Mouse (Mus musculus) erythroblast, adult 5-6 weeks (primary cell): Measurements from ENCODE around the gene Zfp385a. TPM values are rescaled to one million over a fixed set of nuclear protein-coding genes. Genes with fewer than 3 reads are reported as not detected.

Source experiments
- ATAC-seq: replicated peaks from 2 replicates; pipeline ENCODE4 v1.8.0; 2016; ENCODE audit warnings: moderate number of reproducible peaks, mild to moderate bottlenecking, moderate TSS enrichment, inconsistent platforms; ENCODE audit not compliant: poor library complexity, low FRiP score, severe bottlenecking
- total RNA-seq, 2 experiments: library from RNA; stranded (forward) in 1 of 2; stranded (reverse) in 1 of 2; fragments of 150-400 nt in 1 of 2; fragments of 200-764, 138-1000 nt in 1 of 2; gene quantifications; 2 replicates each; pipeline versions ENCODE4 v1.2.3 to v1.2.4; 2015 to 2017; ENCODE audit warnings: low replicate concordance in 2 of 2

Gene Zfp385a
- total RNA-seq, 2 experiments from 2014 or later = 0.68 to 5.6 TPM

DNA sequence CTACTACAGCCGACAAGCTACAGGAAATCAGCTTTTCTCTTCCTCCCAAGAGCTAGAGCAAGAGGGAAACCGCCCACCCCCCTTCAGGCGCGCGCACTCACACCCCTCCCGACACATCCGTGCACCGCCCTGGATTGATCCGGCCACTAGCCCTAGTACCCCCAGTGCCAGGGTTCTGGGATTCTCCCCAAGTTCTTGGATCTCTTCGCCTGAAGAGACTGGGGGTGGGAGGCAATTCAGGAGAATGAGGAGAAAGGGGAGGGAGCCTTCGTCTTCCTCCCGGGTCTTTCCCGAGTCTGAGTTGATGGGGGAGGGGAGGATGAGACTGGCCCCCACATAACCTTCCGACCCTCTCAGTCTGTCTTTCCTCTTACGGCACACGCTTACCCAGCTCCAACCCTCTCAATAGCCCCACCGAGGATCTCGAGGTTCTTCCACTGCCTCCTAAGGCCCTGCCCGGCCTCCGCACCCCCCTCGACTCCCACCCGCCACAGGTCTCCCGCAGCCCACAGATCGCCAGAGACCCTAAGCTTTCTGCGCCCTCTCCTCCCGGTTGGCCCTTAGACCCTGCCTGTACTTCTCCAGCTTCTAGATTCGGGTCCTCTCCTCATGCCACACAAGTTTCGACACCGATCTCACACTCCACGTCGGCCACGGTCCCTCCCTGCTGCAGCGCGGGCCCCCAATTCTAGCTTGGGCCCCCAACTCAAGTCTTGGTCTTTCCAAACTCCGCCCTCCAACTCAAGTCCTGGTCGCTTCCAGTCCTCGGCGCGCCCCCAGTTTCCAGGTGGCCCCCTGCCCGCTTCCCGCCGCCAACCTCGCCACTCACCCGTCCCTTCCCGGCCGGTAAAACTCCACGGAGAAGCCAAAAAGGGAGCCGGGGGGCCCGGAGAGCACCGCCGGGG, 25.8 kb upstream of the Zfp385a start:
- ATAC-seq = no peak

DNA sequence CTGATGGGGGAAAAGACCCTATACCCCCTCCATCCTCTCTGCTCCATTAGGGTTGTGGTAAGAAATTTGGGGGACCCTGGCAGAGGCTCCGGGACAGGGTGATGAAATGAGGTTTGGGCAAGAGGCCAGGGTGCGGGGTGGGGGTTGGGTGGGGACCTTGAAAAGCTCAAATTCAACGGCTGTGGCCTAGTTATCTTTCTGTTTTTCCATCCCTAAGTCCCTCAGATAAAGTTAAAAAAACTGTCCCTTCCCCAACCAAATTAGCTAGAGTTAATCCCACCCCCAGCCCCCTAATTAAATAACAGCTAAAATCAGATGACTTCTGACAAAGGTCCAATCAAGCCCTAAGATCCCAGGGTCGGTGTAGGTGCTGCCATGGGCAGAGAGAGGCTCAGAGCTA, 24.9 kb upstream of the Zfp385a start:
- no peak for ATAC-seq

DNA sequence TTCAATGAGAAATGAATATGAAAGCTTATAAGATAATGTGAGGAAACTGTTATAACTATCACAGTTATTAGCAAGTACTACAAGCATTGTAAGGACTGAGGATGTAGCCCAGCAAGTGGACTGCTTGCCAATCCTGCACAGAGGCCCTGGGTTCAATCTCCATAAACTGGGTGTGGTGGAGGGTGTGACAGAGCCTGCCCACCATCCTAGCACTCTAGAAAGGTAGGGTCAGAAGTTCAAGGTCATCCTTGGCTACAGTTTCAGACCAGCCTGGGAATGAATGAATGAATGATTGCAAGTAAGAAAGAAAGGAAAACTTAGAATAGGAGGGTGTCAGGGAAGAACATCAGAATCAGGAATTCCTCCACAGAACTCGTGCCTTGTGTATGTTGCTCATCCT, 23.9 kb upstream of the Zfp385a start:
- no peak for ATAC-seq

DNA sequence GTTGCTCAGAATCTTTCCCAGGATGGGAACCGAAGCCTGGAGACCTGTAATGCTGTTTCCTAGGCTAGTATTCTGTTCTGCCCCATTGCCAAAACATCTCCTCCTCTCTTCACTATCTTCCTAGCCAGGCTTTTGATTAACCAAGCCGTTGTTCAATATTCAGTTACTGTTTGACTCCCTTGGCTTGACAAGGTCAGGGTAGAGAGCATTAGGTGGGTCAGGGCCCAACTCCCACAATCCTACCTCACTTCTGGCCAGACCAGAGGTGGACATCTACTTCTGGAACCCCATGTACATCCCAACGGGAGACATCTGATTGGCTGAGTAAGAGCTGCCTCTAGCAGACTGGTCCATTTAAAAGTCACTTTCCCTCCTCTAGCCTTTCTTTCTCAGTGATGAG, 23.1 kb upstream of the Zfp385a start:
- no peak for ATAC-seq

DNA sequence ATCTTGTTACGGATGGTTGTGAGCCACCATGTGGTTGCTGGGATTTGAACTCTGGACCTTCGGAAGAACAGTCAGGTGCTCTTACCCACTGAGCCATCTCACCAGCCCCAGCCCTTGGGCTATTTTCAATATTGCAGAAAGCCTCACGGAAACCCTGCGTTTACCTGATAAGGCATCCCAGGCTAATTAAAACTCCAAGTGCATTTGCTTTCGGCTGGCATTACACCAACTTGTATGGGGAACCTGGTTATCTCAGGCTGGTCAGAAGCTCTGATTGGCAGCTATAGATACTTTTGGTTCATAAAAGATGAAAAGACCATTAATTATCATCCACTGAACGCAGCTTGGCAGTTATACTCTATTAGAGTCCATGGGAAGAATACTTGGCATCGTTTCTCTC, 22.4 kb upstream of the Zfp385a start:
- no peak for ATAC-seq

DNA sequence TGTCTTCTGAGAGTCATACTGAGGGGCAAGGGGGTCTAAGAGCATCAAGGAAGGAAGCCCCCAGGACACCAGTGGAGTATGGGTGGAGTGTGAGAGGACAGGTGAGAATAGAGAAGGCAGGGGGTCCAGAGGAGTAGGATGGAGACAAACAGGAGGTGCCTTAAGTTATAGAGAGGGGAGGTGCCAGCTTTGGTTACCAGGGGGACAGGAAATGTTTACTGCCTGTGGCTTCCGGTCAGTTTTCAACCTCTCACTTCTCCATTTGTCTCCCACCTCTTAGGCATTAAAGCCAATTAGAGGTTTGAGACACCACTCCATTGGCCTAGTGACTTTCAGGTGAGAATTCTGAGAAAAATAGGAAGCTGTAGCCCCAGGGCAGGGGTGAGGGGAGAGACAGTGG, 21.4 kb upstream of the Zfp385a start:
- no peak for ATAC-seq

DNA sequence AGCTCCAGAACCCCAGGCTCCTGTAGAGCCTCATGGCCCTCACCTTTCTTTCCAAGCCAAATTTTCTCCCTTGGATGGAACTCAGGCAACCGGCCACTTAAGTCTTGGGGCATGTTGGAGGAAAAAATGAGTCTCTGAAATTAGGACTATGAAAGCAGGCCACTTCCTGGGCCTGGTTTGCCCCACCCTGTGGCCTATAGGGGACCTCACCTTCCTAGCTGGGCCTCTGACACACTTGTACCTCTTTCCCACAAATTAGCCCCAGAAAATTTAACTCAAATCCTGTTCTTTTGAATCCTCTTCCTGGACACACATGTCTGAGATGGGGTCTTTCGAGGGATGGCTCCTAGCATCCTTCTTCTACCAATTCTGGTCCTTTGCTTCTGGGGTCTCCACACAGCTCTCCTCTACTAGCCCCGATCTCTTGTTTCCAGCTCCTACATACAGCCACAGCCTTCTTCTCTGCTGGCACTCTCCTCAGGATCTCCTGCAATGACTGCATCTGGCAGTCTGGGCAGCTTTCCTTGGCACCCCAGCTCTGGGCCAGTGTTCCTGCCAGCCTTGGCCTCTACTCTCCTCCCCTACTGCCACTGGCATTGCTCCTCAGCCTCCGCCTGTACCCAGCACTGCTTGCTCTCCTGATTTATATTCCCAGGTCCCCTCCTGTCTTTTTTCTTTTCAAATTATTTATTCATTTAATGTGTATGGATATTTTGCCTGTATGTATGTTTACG, 20.1 kb upstream of the Zfp385a start:
- ATAC-seq = no peak

DNA sequence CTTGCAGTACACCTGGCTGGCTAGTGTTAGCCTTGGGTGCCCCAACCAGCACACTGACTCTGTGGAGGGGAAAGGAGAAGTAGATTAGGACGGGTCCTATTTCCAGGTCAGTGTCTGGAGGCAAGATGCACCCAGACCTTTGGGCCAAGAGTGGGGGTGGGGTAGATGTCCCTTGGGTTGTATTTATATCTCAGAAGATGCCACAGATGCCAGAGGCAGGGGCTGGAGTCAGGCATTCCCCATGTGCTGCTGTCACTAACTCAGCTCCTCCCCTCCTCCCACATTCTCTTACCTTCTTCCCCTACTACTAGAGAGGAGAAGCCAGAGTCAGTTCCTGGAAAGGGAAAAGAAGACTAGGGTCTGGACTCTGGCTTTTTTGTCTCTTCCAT, 19.2 kb upstream of the Zfp385a start:
- ATAC-seq = no peak

DNA sequence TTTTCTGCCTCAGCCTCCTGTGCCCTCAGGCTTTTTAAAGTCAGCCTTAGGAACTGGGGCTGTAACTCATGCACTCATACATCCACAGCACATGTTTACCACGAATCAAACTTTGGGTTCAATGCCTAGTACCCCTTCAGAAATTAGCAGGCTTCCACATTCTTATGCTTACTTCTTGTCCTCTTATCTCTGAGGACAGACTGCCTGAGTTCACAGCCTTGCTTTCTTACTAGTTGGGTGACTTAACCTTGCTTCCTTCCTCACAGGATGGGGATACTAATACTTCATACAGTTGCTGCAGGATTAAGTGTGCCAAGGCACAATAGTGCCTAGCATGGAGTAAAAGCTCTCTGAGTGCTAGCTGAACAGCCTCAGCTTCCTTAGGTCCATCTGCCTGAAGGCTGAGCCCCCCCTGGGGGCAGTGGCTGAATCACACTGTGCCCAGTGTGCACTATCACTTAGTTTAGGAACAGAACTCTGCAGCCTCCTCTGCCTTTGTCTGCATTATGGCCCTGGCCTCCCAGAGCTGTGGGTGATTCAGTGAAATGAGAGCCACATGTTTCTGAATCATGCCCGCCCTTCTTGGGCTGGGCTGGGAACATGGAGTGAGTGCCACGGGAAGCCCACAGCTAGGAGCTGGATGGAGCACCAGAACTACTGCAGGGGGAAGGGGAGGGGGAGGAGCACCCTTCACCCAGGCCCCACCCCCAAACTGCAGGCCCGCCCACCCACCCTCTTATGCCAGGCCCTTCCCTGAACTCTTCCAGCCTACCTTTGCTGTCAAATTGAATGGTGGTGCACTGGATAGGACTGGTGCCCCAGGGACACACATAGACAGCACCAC, 18.6 kb upstream of the Zfp385a start:
- ATAC-seq = no peak

DNA sequence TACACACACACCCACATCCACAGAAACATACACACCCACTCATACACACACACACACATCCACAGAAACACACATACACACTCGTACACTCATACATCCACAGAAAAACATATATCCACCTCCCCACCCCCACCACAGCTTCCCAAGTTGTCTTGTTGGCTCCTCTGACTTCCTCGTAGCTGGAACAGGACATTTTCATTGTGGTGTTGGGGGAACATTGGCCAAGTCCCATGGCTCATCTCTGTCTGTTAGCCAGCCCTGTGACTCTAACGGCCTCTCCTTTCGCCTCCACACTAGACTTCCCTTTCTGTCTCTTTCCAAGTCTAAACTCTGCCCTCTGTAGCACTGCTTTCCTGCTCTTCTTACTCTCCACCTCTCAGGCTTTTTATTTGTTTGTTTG, 17.9 kb upstream of the Zfp385a start:
- no peak for ATAC-seq

DNA sequence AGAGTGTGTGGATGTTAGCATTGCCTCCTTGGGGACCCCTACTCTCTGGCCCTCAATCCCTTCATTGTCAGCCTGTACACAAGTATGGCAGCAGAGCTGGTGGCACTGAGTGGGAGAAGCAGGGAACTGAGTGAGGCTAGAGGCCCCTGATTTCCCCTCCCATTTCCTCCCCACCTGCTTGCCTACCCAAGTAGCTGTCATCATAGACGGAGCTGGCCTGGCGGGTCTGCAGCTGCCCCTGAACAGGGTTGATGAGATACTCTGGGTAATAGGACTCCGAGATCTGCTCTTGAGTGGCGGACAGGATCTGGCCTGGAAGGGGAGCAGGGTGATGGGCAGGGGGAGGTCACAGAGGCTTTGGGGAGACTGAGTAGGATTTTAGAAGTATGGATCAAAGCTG, 16.2 kb upstream of the Zfp385a start:
- ATAC-seq = no peak

DNA sequence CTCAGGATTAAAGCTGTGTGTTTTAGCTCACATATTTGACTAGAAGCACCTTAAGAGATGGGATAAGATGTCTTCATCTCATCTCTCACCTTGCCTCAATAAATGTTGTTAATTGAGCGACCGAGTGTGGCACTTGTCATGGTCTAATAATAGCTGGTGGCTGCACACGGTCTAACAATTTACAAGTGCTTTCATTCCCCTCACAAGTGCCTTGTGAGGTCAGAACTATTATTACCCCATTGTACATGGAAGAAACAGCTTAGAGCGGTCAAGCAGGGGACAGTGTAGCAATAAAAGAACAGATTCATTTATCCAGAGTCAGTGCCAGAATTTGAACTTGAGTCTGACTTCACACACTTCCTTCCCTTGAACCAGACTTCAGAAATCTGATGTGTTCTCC, 15.5 kb upstream of the Zfp385a start:
- no peak for ATAC-seq

DNA sequence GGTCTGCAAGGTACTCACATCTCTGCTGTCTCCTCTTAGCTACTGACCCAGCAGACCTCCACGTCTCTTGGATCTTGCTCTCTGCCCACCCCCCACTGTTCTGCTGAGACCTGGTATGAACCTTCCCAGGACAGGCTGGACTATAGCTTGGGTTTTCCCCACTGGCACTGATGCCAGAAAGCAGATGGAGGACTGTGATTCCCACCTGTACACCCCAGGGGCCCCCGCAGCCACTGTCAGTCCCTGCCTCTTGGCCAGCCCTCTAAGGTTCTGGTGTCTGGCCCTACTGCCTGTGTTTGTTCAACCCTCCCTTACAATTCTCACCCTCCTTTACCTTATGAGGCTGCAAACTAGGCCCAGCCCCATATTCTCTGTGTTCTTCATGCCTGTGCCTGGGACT, 14.8 kb upstream of the Zfp385a start:
- no peak for ATAC-seq

DNA sequence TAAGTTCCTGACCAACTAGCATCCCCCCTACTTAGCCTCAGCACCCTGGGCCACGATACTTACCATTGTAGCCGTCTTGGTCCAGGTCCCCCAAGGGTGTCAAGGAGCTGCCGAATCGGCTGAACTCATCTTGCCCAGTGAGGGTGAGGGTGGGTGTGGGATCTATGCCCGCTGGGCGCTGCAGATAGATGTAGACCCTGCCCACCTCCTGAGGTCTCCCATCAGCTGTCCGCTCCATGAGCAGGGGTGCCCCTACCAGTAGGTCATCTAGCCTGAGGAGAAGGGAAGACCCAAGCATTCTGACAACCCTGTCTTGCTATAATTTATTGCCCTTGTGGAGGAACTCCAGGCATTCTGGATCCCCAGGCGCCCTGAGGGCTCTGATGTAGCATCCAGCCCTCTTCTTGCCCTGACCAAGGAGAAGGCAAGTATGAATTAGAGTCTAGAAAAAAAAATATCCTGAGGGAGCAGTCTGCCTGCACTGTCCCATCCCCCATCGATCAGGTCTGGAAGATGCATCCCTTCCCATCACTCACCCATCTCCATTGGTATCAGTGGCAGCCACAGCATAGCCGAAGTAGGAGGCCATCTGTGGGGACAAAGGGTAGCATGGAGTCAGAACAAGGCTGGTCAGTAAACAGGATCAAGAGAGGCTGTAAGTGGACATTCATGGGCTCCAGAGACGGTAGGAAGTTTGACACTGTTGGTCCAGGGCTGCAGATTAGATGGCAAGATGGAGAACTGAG, 13.8 kb upstream of the Zfp385a start:
- no peak for ATAC-seq

DNA sequence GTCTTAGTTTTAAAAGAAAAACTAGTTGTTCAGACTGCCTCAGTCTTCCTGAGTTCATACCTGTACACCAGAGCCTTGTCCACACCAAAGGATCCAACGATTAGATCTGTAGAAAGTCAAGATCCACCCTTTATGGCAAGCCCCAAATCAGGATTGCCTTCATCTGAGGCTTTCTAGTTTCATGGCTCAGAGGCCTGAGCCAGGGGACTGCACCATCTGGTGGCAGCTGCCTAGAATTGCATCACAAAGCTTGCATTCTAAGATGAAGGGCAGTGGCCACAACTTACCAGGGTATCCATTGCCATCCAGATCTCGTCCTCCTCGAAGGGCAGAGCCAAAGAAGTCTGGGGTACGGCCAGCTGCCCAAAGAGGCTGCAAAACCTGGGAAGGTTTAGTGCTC, 13.0 kb upstream of the Zfp385a start:
- ATAC-seq = peak; percentile 67

DNA sequence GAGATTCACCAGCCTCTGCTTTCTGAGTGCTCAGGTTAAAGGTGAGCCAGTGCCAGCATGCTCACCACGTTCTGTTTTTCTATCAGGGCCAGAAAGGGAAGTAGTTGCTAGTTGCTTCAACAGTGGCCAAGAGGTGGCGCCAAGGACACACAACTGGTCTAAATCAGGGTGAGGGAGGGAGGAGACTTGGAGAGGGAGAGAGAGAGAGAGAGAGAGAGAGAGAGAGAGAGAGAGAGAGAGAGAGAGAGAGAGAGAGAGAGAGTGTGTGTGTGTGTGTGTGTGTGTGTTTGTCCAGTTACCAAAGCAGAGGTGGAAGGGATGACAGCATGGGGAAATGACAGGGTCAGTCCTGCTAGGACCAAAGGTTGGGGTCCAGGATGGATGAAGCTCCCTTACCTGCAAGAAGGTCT, 7.4 kb upstream of the Zfp385a start:
- no peak for ATAC-seq

DNA sequence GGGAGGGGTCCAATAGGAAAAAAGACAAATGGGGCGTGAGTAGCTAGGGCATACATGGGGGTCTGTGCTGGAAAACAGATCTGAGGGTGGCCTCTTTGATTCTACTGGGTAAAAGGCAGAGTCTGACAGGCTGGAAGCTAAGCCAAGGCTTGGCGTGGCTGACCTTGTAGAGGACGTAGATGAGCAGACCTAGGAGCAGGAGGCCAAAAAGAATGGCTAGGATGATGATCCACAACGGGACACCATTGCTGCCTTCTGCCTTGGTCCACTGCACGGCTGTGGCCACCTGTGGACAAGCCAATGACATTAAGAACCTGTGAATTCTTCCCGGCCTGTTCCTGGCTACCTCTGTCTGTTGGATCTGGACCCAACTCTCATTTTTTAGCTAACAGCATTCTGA, 5.9 kb upstream of the Zfp385a start:
- no peak for ATAC-seq

DNA sequence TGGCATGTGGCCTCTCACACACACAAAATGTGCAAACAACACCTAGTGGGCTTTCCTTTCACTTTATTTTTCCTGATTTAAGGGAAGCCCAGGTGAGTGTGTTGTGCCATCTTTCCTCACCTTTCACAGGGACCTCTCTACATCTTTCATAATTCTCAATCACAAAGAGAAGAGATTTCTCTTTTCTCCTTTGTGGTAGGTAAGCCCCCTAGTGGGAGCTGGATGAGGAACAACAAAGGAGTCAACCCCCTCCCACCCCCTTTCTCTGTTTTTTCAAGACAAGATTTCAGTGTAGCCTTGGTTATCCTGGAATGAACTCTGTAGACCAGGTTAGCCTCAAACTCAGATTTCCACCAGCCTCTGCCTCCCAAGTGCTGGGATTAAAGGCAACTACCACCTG, 3.7 kb upstream of the Zfp385a start:
- no peak for ATAC-seq

DNA sequence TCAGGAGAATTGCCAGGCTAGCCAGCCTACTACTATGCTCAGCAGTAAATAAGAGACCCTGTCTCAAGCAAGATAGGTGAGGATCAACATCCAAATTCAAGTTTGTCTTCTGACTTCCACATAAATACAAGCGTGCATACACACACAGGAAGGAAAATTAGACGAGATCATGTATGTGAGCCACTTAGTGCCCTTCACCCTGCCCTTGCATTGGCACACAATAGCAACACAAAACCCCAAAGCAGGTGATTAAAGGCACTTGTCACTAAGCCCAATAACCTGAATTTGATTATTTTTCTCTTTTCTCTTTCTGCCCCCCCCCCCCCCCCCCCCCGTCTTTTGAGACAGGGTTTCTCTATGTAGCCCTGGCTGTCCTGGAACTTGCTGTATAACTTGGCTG, 3.1 kb upstream of the Zfp385a start:
- no peak for ATAC-seq

DNA sequence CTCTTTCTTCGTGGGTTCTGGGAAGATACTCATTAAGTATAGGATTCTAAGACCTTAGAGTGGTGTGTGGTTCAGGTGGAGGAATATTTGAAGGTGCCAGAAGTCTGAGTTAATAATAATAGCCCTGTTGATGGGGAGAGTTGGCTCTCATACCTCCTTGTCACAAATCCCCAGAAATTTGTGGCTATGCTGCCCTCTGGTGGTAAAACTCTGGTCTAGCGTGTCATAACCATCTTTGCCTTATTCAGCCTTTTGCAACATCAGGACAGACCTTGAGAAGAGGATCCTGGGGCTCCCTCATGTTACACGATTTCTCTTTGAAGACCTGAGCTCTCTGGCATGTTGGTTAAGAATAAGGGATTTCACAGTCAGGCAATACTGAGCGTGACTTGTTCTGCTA, 2.5 kb upstream of the Zfp385a start:
- ATAC-seq = peak; percentile 55
